Mouse (Mus musculus) stomach, embryonic 14.5 days (tissue): Measurements from ENCODE around the gene Olfr1161. TPM values are rescaled to one million over a fixed set of nuclear protein-coding genes. Genes with fewer than 3 reads are reported as not detected.

ENCODE experiments used
- polyA plus RNA-seq: library from polyadenylated mRNA; unstranded; fragments of >200 nt; fragmentation: Nextera tagmentation; extraction: Ambion mirVana; gene quantifications from 2 replicates; pipeline ENCODE4 v1.2.1, GENCODE M21; 2014

Olfr1161 gene
- polyA plus RNA-seq, 1 experiment from 2014 or later: not detected

Other genes starting within 250 kb of the Olfr1161 start
- not detected in 2 replicates for gene Olfr152, start 243.3 kb upstream of the Olfr1161 start, polyA plus RNA-seq
- gene Olfr1143, start 222.2 kb upstream of the Olfr1161 start, polyA plus RNA-seq: not detected in 2 replicates
- gene Olfr1145, start 213.0 kb upstream of the Olfr1161 start, polyA plus RNA-seq: not detected in 2 replicates
- gene Olfr1148, start 192.2 kb upstream of the Olfr1161 start, polyA plus RNA-seq: not detected in 2 replicates
- gene Olfr1150-ps1, start 178.8 kb upstream of the Olfr1161 start, polyA plus RNA-seq: not detected in 2 replicates
- not detected in 2 replicates for gene Olfr1151, start 166.9 kb upstream of the Olfr1161 start, polyA plus RNA-seq
- gene Olfr1152, start 156.3 kb upstream of the Olfr1161 start, polyA plus RNA-seq: 0.06 TPM in 1 of 2 replicates, not detected in the other
- not detected in 2 replicates for gene Olfr1153, start 127.8 kb upstream of the Olfr1161 start, polyA plus RNA-seq
- gene Olfr1154, start 117.6 kb upstream of the Olfr1161 start, polyA plus RNA-seq: not detected in 2 replicates
- gene Olfr1155, start 77.6 kb upstream of the Olfr1161 start, polyA plus RNA-seq: not detected in 2 replicates
- not detected in 2 replicates for gene Olfr1156, start 69.7 kb upstream of the Olfr1161 start, polyA plus RNA-seq
- gene Olfr1157, start 54.5 kb upstream of the Olfr1161 start, polyA plus RNA-seq: not detected in 2 replicates
- gene Olfr74, start 48.1 kb upstream of the Olfr1161 start, polyA plus RNA-seq: not detected in 2 replicates
- not detected in 2 replicates for gene Olfr1158, start 32.7 kb upstream of the Olfr1161 start, polyA plus RNA-seq
- not detected in 2 replicates for gene Olfr1160, start 14.5 kb upstream of the Olfr1161 start, polyA plus RNA-seq
- gene Olfr73, start 14.9 kb downstream of the Olfr1161 start, polyA plus RNA-seq: not detected in 2 replicates
- gene Olfr1162, start 28.4 kb downstream of the Olfr1161 start, polyA plus RNA-seq: not detected in 2 replicates
- gene Olfr1163, start 49.1 kb downstream of the Olfr1161 start, polyA plus RNA-seq: not detected in 2 replicates
- not detected in 2 replicates for gene Olfr1164, start 71.2 kb downstream of the Olfr1161 start, polyA plus RNA-seq
- not detected in 2 replicates for gene Olfr1166, start 105.5 kb downstream of the Olfr1161 start, polyA plus RNA-seq
- not detected in 2 replicates for gene Olfr1167, start 132.4 kb downstream of the Olfr1161 start, polyA plus RNA-seq
- not detected in 2 replicates for gene Olfr1168, start 159.1 kb downstream of the Olfr1161 start, polyA plus RNA-seq
- not detected in 2 replicates for gene Olfr1170, start 205.6 kb downstream of the Olfr1161 start, polyA plus RNA-seq